Mouse (Mus musculus) olfactory bulb, adult 2 months (tissue): ENCODE results near the gene Galnt12.

ENCODE experiments used
- CTCF ChIP-seq: fragments of 200-500 bp; IDR thresholded peaks from 2 replicates; pipeline ENCODE4 v1.5.1; 2012; ENCODE audit warnings: low read depth, mild to moderate bottlenecking, low read length, moderate library complexity; ENCODE audit not compliant: insufficient read depth
- POLR2A ChIP-seq: fragments of 200-500 bp; IDR thresholded peaks from 2 replicates; pipeline ENCODE4 v1.6.1; 2012; ENCODE audit warnings: mild to moderate bottlenecking, low read depth, low read length, moderate library complexity; ENCODE audit not compliant: insufficient read depth

GRCm38 (mm10) chr4:47161103-47161755 lies 69.5 kb downstream of the Galnt12 start:
- TF ChIP-seq CTCF (no peak), POLR2A (no peak)
